Mouse (Mus musculus) erythroid progenitor cell, adult 5-6 weeks (primary cell): Measurements from ENCODE around the gene Tenm2. TPM values are rescaled to one million over a fixed set of nuclear protein-coding genes. Genes with fewer than 3 reads are reported as not detected.

Experiments used
- ATAC-seq: replicated peaks from 2 replicates; pipeline ENCODE4 v1.8.0; 2016; ENCODE audit warnings: moderate number of reproducible peaks, mild to moderate bottlenecking, moderate TSS enrichment, inconsistent platforms; ENCODE audit not compliant: poor library complexity, low FRiP score, severe bottlenecking
- total RNA-seq, 2 experiments: library from RNA; stranded (forward) in 1 of 2; stranded (reverse) in 1 of 2; fragments of 150-400 nt in 1 of 2; fragments of 186-747, 209-891 nt in 1 of 2; gene quantifications; 2 replicates each; pipeline versions ENCODE4 v1.2.3 to v1.2.4; 2015 to 2017; ENCODE audit warnings: low replicate concordance in 2 of 2

Tenm2 gene
- total RNA-seq, 2 experiments from 2014 or later, result not detected

- ATAC-seq, result no peak
These were observed 978.6 kb downstream of the Tenm2 start for GRCm38 (mm10) chr11:36257187-36257586.

GRCm38 (mm10) chr11:36256747-36257146 lies 979.0 kb downstream of the Tenm2 start:
- ATAC-seq, result no peak

- no peak for ATAC-seq
These were observed 981.7 kb downstream of the Tenm2 start for GRCm38 (mm10) chr11:36254019-36254418.

- ATAC-seq, result no peak
These were observed 985.7 kb downstream of the Tenm2 start for GRCm38 (mm10) chr11:36250111-36250510.

- ATAC-seq, result no peak
These were observed 989.6 kb downstream of the Tenm2 start for GRCm38 (mm10) chr11:36246152-36246551.

- no peak for ATAC-seq
These were observed 991.3 kb downstream of the Tenm2 start for GRCm38 (mm10) chr11:36244491-36244882.

- ATAC-seq, result no peak
These were observed 991.8 kb downstream of the Tenm2 start for GRCm38 (mm10) chr11:36243747-36244490.

GRCm38 (mm10) chr11:36238890-36239289 lies 996.9 kb downstream of the Tenm2 start:
- ATAC-seq, result no peak

GRCm38 (mm10) chr11:36228654-36229053 lies 1007.1 kb downstream of the Tenm2 start:
- no peak for ATAC-seq

- no peak for ATAC-seq
These were observed 1007.6 kb downstream of the Tenm2 start for GRCm38 (mm10) chr11:36228196-36228595.

GRCm38 (mm10) chr11:36226061-36226460 lies 1009.7 kb downstream of the Tenm2 start:
- no peak for ATAC-seq

- ATAC-seq, result no peak
These were observed 1011.9 kb downstream of the Tenm2 start for GRCm38 (mm10) chr11:36223716-36224439.

GRCm38 (mm10) chr11:36222071-36222470 lies 1013.7 kb downstream of the Tenm2 start:
- no peak for ATAC-seq

- ATAC-seq, result no peak
These were observed 1014.3 kb downstream of the Tenm2 start for GRCm38 (mm10) chr11:36221271-36221975.

- ATAC-seq, result no peak
These were observed 1015.1 kb downstream of the Tenm2 start for GRCm38 (mm10) chr11:36220651-36221050.

- no peak for ATAC-seq
These were observed 1016.2 kb downstream of the Tenm2 start for GRCm38 (mm10) chr11:36219586-36219985.

GRCm38 (mm10) chr11:36214589-36214988 lies 1021.2 kb downstream of the Tenm2 start:
- ATAC-seq, result no peak

GRCm38 (mm10) chr11:36204381-36204780 lies 1031.4 kb downstream of the Tenm2 start:
- ATAC-seq, result no peak

- no peak for ATAC-seq
These were observed 1031.9 kb downstream of the Tenm2 start for GRCm38 (mm10) chr11:36203896-36204295.

GRCm38 (mm10) chr11:36194348-36194747 lies 1041.4 kb downstream of the Tenm2 start:
- no peak for ATAC-seq

- no peak for ATAC-seq
These were observed 1059.7 kb downstream of the Tenm2 start for GRCm38 (mm10) chr11:36176106-36176505.
